Mouse (Mus musculus): Measurements from ENCODE around the gene Olfr311. TPM values are rescaled to one million over a fixed set of nuclear protein-coding genes. Genes with fewer than 3 reads are reported as not detected.
"Not testable (repeated sequence)": the region's sequence is repeated elsewhere in the genome, so short reads cannot be mapped to it uniquely, and the experiment has no call there.

Gene Olfr311
- polyA plus RNA-seq, 1 experiment from 2014 or later: not detected

DNA sequence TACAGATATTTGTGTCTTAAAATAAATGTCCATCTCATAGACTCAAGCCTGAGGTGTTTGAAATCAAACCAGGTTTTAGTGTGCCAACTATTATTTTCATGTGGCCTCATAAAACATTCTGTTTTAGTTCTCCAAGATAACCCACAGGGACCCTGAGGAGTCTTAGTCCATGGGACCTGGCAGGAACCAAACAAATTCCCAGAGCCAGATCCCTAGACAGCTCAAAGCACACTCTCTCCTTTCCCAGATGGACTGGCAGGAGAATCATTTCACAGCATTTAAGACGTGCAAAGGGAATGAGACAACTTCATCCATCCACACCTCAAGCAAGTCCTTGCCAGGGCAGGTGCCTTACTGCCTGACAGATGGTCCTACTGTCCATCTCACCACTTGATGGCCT is 24.4 kb upstream of the Olfr311 start, which contains the start of gene Olfr313:
Gene Olfr313 (plus strand): TSS at position 301 of the 400 bp plus-strand sequence.
- H3K27ac ChIP-seq (ENCODE audit: poor library complexity, severe bottlenecking); ATAC-seq (ENCODE audit: insufficient number of reproducible peaks, low FRiP score); H3K27me3 ChIP-seq (replicated peaks); H3K4me3 ChIP-seq; H3K36me3 ChIP-seq; H3K9ac ChIP-seq; H3K9me3 ChIP-seq (replicated peaks); H3K4me1 ChIP-seq (replicated peaks); H3K4me2 ChIP-seq: not testable (repeated sequence)
- WGBS: 66% methylated on average over 1 of the region's 1 CpGs

DNA sequence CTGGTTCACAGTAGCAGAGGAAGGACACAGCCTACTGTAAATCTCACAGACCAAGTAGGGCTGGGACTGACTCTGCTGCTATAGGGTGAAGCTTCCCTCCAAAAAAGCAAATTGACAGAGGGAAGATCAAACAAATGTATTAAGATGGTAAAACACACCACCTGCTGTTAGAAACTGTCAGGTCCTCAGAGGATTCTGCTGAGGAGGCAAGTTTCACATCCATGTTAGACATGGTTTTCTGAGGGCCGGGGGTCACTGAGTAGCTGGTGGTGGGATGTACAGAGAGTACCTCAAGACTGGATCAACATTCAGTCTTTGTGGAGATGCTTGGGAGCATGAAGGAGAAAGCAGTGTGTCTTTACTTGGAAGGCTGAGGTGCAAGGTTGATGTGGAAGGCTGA is 23.4 kb upstream of the Olfr311 start:
- ATAC-seq (ENCODE audit: insufficient number of reproducible peaks, low FRiP score): no peak
- H3K9me3 ChIP-seq (replicated peaks): no peaks in the 10 kb centered on the region
- WGBS: 80% methylated on average over 1 of the region's 1 CpGs
- H3K36me3 ChIP-seq: no peaks in the 10 kb centered on the region
- no peaks in the 10 kb centered on the region for H3K27me3 ChIP-seq (replicated peaks)
- H3K4me2 ChIP-seq: no peak overlapping the region
- no peak overlapping the region for H3K9ac ChIP-seq
- H3K4me1 ChIP-seq (replicated peaks): no peaks in the 10 kb centered on the region
- H3K27ac ChIP-seq (ENCODE audit: poor library complexity, severe bottlenecking): no peak overlapping the region
- H3K4me3 ChIP-seq: no peak overlapping the region

GRCm38 (mm10) chr11:58828937-58829336 is 10.1 kb upstream of the Olfr311 start, which contains the start of gene Olfr312:
TSS of gene Olfr312 (plus strand) at chr11:58829237.
- H3K4me1 ChIP-seq (replicated peaks); H3K4me2 ChIP-seq; H3K4me3 ChIP-seq; ATAC-seq (ENCODE audit: insufficient number of reproducible peaks, low FRiP score); H3K9me3 ChIP-seq (replicated peaks); H3K27ac ChIP-seq (ENCODE audit: poor library complexity, severe bottlenecking); H3K36me3 ChIP-seq; H3K9ac ChIP-seq; H3K27me3 ChIP-seq (replicated peaks): not testable (repeated sequence)

GRCm38 (mm10) chr11:58829764-58830163 is 9.3 kb upstream of the Olfr311 start:
- no peaks in the 10 kb centered on the region for H3K27me3 ChIP-seq (replicated peaks)
- no peaks in the 10 kb centered on the region for H3K4me1 ChIP-seq (replicated peaks)
- no peaks in the 10 kb centered on the region for H3K36me3 ChIP-seq
- no peak overlapping the region for H3K4me2 ChIP-seq
- no peak overlapping the region for H3K27ac ChIP-seq (ENCODE audit: poor library complexity, severe bottlenecking)
- no peaks in the 10 kb centered on the region for H3K9me3 ChIP-seq (replicated peaks)
- H3K4me3 ChIP-seq: no peak overlapping the region
- WGBS: 70% methylated on average over 3 of the region's 3 CpGs
- ATAC-seq (ENCODE audit: insufficient number of reproducible peaks, low FRiP score): no peak
- no peak overlapping the region for H3K9ac ChIP-seq

DNA sequence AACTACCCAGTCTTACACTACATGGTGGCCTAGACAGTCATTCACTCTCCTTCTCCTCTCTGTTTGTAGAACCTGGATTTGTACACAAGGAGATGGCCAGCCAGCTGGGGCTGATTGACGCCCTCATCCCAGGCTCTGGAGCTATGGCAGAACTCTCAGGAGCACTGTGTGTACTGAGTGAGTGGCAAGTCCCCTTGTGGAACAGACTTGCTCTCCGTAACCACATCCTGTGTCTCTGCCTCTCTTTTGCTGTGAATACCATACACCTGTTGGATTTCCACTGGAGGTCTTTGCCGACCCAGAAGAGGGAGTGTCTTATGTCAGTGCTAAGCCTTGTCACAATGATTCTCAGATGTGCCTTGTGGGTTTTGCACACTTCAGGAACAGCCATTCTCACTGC is 6.5 kb upstream of the Olfr311 start:
- ATAC-seq (ENCODE audit: insufficient number of reproducible peaks, low FRiP score); H3K27me3 ChIP-seq (replicated peaks); H3K4me1 ChIP-seq (replicated peaks); H3K27ac ChIP-seq (ENCODE audit: poor library complexity, severe bottlenecking); H3K4me2 ChIP-seq; H3K9ac ChIP-seq; H3K36me3 ChIP-seq; H3K4me3 ChIP-seq; H3K9me3 ChIP-seq (replicated peaks): not testable (repeated sequence)
- WGBS: 74% methylated on average over 3 of the region's 3 CpGs

DNA sequence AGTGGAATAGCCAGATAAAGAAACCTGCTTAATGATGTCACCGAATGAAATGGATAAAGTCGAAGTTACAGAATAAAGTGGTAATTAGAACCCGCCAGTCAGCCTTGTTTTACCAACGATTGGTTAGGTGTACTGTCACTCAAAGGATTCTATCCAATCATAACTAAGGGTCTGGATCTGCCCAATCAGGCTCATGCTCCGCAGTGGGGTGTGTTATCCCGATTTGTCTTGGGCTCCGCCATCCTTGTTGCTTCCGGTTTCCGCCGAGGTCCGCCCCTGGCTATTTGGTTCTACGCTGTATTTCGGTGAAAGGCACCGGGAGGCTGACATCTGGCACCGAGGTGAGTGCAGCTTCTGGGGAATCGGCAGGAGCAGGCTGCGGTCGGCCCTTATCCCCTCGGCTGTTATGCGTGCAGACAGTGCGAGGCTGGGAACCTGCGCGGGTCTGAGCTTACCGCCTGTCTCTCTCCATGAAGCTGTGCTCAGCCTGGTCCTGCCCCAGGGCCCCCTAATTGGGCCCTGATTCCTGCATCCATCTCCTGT is 7.9 kb downstream of the Olfr311 start, which contains the start of gene Gm12258:
Gene Gm12258 (plus strand): TSS at position 240 of the 543 bp plus-strand sequence.
- Histone ChIP-seq H3K4me1 (replicated peaks) (peaks cover 7% of the 10 kb centered on the region), H3K27ac (ENCODE audit: poor library complexity, severe bottlenecking) (peak within 1 kb of the TSS; percentile 78), H3K9me3 (replicated peaks) (0 out of 2 replicates have a peak, but pooled peaks cover 3% of the 10 kb centered on the region), H3K36me3 (peaks cover 19% of the 10 kb centered on the region), H3K9ac (peak within 1 kb of the TSS; percentile 89), H3K27me3 (replicated peaks) (no peaks in the 10 kb centered on the region), H3K4me2 (peak within 1 kb of the TSS; percentile 91), H3K4me3 (peak within 1 kb of the TSS; percentile 95)
- WGBS: under 1% methylated on average over 24 of the region's 24 CpGs
- peak; percentile 100 for ATAC-seq (ENCODE audit: insufficient number of reproducible peaks, low FRiP score)

DNA sequence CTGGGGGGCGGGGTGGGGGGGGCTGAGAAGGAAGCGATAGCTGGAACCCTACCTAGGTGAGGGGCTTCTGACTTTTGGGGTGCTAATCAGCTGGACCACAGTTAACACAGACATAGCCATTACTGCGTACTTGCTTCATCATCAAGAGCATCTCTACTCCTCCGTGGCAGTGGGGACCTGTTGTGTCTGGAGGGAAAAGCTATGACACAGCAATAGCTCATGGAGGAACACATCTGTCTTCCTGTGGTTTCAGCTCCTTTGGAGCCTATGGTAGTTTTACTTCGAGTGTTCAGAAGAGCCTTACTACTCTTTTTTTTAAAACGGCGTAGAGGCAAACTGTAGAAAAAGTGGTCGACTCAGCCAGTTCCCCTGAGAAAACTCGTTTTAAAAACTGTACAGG is 8.6 kb downstream of the Olfr311 start:
- ATAC-seq (ENCODE audit: insufficient number of reproducible peaks, low FRiP score): 0 out of 2 replicates have a peak, but pooled peaks have one; percentile 10
- Histone ChIP-seq H3K9ac (peak overlapping the region; percentile 89), H3K4me2 (peak overlapping the region; percentile 91), H3K4me1 (replicated peaks) (peaks cover 7% of the 10 kb centered on the region), H3K27me3 (replicated peaks) (no peaks in the 10 kb centered on the region), H3K4me3 (peak overlapping the region; percentile 95), H3K36me3 (peaks cover 25% of the 10 kb centered on the region), H3K27ac (ENCODE audit: poor library complexity, severe bottlenecking) (peak overlapping the region; percentile 78; the same call in 1 of the 2 replicates), H3K9me3 (replicated peaks) (0 out of 2 replicates have a peak, but pooled peaks cover 3% of the 10 kb centered on the region)
- 44% methylated on average over 9 of the region's 9 CpGs for WGBS

DNA sequence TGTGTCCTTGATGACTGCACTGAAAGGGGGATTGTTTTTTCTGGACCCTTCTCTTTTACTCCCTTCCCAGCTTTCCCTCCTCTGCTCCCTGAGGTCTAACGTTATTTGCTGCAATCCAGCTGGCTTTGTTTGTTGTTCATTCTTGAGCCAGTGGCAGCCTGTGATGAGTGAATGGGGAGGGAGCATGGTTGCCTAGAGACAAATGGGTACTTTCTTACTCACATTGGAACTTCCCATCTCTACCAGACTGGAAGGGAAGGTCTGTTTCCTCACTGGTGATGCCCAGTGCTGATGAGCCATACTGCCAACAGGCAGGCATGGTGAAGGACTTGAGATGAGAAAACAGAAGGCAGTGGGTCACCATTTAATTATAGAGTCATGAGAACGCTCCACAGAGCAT is 10.7 kb downstream of the Olfr311 start:
- peaks cover 7% of the 10 kb centered on the region for H3K4me1 ChIP-seq (replicated peaks)
- no peaks in the 10 kb centered on the region for H3K27me3 ChIP-seq (replicated peaks)
- H3K4me2 ChIP-seq: no peak overlapping the region
- H3K9ac ChIP-seq: no peak overlapping the region
- no peak for ATAC-seq (ENCODE audit: insufficient number of reproducible peaks, low FRiP score)
- H3K27ac ChIP-seq (ENCODE audit: poor library complexity, severe bottlenecking): no peak overlapping the region
- peaks cover 33% of the 10 kb centered on the region for H3K36me3 ChIP-seq
- WGBS: 73% methylated on average over 2 of the region's 2 CpGs
- H3K4me3 ChIP-seq: no peak overlapping the region
- H3K9me3 ChIP-seq (replicated peaks): 0 out of 2 replicates have a peak, but pooled peaks cover 3% of the 10 kb centered on the region

GRCm38 (mm10) chr11:58860744-58861143 is 21.7 kb downstream of the Olfr311 start:
- ATAC-seq (ENCODE audit: insufficient number of reproducible peaks, low FRiP score): no peak
- Histone ChIP-seq H3K36me3 (peaks cover 52% of the 10 kb centered on the region), H3K9ac (no peak overlapping the region), H3K4me2 (no peak overlapping the region), H3K27me3 (replicated peaks) (no peaks in the 10 kb centered on the region), H3K4me3 (no peak overlapping the region), H3K9me3 (replicated peaks) (peaks cover 43% of the 10 kb centered on the region), H3K4me1 (replicated peaks) (no peaks in the 10 kb centered on the region), H3K27ac (ENCODE audit: poor library complexity, severe bottlenecking) (no peak overlapping the region)
- WGBS: 88% methylated on average over 8 of the region's 8 CpGs

DNA sequence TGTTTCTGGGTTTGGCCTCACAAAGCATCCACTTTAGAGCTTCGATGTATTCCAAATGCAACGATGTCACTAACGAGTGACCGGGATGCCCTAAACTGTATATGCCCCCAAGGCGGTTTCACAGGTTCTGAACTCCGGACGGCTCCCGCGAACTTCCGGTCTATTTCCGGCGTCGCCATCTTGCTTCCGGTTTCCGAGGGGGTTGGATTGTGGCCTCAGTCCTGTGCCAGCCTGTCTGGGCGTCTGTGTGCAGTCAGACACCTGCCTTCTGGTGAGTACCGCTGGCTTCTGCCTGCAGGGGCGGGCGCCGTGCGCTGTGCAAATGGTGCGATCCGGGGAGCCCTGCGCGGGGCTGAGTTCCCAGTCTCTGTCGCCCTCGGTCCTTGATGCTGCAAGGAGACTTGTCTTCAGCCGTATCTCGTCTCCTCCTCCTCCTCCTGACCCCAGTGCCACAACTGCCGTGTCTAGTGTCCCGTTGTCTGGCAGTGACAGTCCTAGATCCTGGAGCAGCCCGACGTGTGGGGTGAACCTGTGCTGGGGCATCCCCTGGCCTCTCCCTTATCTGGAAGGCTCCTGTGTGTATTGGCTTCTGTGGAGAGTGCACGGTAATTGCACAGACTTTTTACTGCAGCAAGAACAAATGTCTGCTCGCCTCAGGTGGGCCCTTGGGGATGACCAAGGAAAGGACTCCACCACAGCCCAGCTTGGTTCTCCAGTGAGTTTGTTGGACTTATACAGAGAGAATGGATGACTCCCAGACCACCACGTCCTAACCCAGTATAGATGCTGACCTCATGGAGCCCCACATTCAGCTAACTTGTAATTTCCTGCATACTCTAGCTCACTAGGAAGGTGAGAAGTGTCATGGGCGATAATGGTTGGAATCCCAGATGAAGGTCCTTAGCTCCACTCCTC is 28.2 kb downstream of the Olfr311 start, which contains the start of gene 2810021J22Rik:
Gene 2810021J22Rik (plus strand): TSS at position 178 of the 915 bp plus-strand sequence.
- 3% methylated on average over 37 of the region's 37 CpGs for WGBS
- peak; percentile 88 for ATAC-seq (ENCODE audit: insufficient number of reproducible peaks, low FRiP score)
- Histone ChIP-seq H3K4me2 (peak within 1 kb of the TSS; percentile 90), H3K4me1 (replicated peaks) (peaks cover 11% of the 10 kb centered on the region), H3K27ac (ENCODE audit: poor library complexity, severe bottlenecking) (peak within 1 kb of the TSS; percentile 80), H3K9ac (peak within 1 kb of the TSS; percentile 78), H3K4me3 (peak within 1 kb of the TSS; percentile 79), H3K9me3 (replicated peaks) (0 out of 2 replicates have a peak, but pooled peaks cover 3% of the 10 kb centered on the region), H3K36me3 (peaks cover 22% of the 10 kb centered on the region), H3K27me3 (replicated peaks) (no peaks in the 10 kb centered on the region)

DNA sequence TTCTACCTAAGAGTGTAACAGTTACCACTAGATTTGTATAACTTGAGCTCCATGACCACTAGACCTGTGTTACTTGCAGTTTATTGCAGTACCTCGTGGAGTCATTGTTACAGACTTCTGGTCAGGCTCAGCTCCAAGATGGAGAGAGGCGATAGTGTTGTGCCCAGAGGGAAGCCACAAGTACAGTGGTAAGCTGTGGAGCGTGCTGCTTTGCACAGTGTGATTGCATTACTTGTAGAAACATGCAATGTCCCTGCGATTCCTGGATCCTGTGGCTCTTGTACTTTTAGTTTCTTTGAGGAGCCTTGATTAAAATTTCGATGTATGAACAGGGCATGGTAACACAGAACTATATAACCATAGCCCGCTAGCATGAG is 28.9 kb downstream of the Olfr311 start:
- 0 out of 2 replicates have a peak, but pooled peaks cover 3% of the 10 kb centered on the region for H3K9me3 ChIP-seq (replicated peaks)
- WGBS: 86% methylated on average over 6 of the region's 6 CpGs
- peak overlapping the region; percentile 78; the same call in 1 of the 2 replicates for H3K9ac ChIP-seq
- H3K4me1 ChIP-seq (replicated peaks): peaks cover 11% of the 10 kb centered on the region
- no peaks in the 10 kb centered on the region for H3K27me3 ChIP-seq (replicated peaks)
- ATAC-seq (ENCODE audit: insufficient number of reproducible peaks, low FRiP score): no peak
- H3K36me3 ChIP-seq: peaks cover 22% of the 10 kb centered on the region
- H3K27ac ChIP-seq (ENCODE audit: poor library complexity, severe bottlenecking): no peak overlapping the region
- peak overlapping the region; percentile 90 for H3K4me2 ChIP-seq
- peak overlapping the region; percentile 79 for H3K4me3 ChIP-seq
